Mouse (Mus musculus): ENCODE results near the gene Abr. TPM values are rescaled to one million over a fixed set of nuclear protein-coding genes. Genes with fewer than 3 reads are reported as not detected.

The Abr gene
- polyA plus RNA-seq, 1 experiment: 23.1 TPM

DNA sequence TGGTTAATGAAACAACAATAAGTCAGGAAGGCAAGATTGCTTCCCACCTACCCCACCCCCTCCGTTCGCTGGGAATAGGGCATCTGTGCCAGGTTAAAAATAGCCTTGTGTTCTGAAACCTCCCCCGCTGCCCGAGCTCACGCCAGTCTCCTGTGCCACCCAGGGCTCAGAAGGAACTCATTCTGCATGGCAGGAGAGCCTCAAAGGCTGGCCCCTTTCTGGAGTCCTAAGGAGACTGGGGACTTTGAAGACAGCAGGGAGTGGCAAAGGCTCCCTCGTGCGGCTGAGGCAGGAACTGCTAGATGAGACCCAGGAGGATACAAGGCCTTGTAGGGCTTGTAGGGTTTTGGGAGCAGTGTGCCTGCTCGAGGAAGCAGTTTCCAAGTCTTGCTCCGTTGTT lies 25.4 kb upstream of the Abr start:
- TF ChIP-seq POLR2A (IDR thresholded peaks at IDR 0.05; ENCODE audit: low read depth, low read length): no peak
- TF ChIP-seq CTCF (IDR thresholded peaks at IDR 0.05; ENCODE audit: borderline replicate concordance, insufficient read depth, low read length): peak; percentile 77
- Histone ChIP-seq H3K4me1 (ENCODE audit: control insufficient read depth, insufficient read depth, low read length) (no peaks in the 10 kb centered on the region), H3K27ac (ENCODE audit: insufficient read depth, low read length) (no peak overlapping the region), H3K4me3 (ENCODE audit: insufficient read depth, low read length) (no peak overlapping the region)

DNA sequence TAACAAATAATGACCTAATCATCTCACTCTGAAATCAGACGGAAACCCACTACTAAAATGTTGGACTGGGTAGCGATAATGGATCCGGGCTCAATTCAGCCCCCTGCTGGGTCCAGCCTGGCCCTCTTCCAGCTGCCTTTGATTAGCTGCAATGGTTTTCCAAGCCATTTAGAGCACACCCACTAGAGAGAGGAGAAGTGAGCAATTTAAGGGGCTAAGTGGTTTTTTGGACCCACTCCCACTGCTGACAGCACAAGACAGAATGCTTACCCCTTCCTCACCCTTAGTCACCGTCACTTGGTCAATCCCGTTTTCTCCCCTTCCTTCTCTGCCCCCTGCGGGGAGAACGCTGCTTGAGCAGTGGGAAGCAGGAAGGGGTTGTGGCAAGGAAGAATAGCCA lies 24.9 kb upstream of the Abr start:
- Histone ChIP-seq H3K4me3 (ENCODE audit: insufficient read depth, low read length) (no peak overlapping the region), H3K27ac (ENCODE audit: insufficient read depth, low read length) (no peak overlapping the region), H3K4me1 (ENCODE audit: control insufficient read depth, insufficient read depth, low read length) (no peaks in the 10 kb centered on the region)
- no peak for TF ChIP-seq POLR2A (IDR thresholded peaks at IDR 0.05; ENCODE audit: low read depth, low read length)
- TF ChIP-seq CTCF (IDR thresholded peaks at IDR 0.05; ENCODE audit: borderline replicate concordance, insufficient read depth, low read length): no peak

DNA sequence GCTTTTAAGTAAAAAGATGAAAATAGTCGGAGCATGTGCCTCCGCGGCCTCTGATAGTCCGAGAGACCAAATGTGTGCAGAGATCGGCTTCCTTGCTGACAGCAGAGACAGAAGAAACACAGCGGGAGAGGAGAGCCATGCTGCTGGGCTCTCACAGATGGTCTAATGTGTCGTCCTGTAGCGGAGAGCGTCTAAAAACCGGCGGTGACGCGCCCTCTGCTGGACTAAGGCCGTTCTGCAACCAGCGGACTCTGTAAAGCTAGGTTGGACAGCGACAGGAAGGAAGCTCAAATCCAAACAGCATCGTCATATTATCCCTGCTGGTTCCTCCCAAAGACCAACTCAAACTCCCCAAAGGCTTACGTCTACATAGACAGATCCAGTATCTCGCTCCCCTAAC lies 23.8 kb upstream of the Abr start:
- no peaks in the 10 kb centered on the region for H3K4me1 ChIP-seq (ENCODE audit: control insufficient read depth, insufficient read depth, low read length)
- no peak for TF ChIP-seq POLR2A (IDR thresholded peaks at IDR 0.05; ENCODE audit: low read depth, low read length)
- TF ChIP-seq CTCF (IDR thresholded peaks at IDR 0.05; ENCODE audit: borderline replicate concordance, insufficient read depth, low read length): peak; percentile 94
- H3K27ac ChIP-seq (ENCODE audit: insufficient read depth, low read length): no peak overlapping the region
- no peak overlapping the region for H3K4me3 ChIP-seq (ENCODE audit: insufficient read depth, low read length)

GRCm38 (mm10) chr11:76645036-76645435 lies 22.9 kb upstream of the Abr start:
- Histone ChIP-seq H3K4me1 (ENCODE audit: control insufficient read depth, insufficient read depth, low read length) (no peaks in the 10 kb centered on the region), H3K4me3 (ENCODE audit: insufficient read depth, low read length) (no peak overlapping the region), H3K27ac (ENCODE audit: insufficient read depth, low read length) (no peak overlapping the region)
- TF ChIP-seq POLR2A (IDR thresholded peaks at IDR 0.05; ENCODE audit: low read depth, low read length) (no peak), CTCF (IDR thresholded peaks at IDR 0.05; ENCODE audit: borderline replicate concordance, insufficient read depth, low read length) (no peak)

DNA sequence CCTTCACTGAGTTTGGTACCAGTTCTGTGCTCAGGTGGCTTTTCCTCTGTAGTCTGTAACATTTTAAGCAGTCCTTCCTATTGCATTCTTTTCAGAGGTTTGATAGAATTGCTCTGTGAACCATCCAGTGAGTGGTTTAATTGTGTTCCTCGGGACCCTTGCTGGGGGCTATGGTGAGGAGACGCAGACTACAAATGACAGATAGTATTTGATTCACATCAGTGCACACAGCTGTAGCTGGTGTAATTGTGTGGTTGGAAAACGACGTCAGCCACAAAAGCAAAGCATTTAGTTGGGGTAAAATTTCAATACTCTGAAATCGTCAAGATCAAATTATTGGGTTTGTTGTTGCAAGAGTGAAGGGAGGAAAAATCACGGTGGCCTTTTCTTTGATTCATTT lies 22.1 kb upstream of the Abr start:
- no peak overlapping the region for H3K4me3 ChIP-seq (ENCODE audit: insufficient read depth, low read length)
- TF ChIP-seq POLR2A (IDR thresholded peaks at IDR 0.05; ENCODE audit: low read depth, low read length): no peak
- TF ChIP-seq CTCF (IDR thresholded peaks at IDR 0.05; ENCODE audit: borderline replicate concordance, insufficient read depth, low read length): no peak
- no peaks in the 10 kb centered on the region for H3K4me1 ChIP-seq (ENCODE audit: control insufficient read depth, insufficient read depth, low read length)
- H3K27ac ChIP-seq (ENCODE audit: insufficient read depth, low read length): no peak overlapping the region

GRCm38 (mm10) chr11:76640231-76640630 lies 18.1 kb upstream of the Abr start:
- no peaks in the 10 kb centered on the region for H3K4me1 ChIP-seq (ENCODE audit: control insufficient read depth, insufficient read depth, low read length)
- TF ChIP-seq POLR2A (IDR thresholded peaks at IDR 0.05; ENCODE audit: low read depth, low read length) (no peak), CTCF (IDR thresholded peaks at IDR 0.05; ENCODE audit: borderline replicate concordance, insufficient read depth, low read length) (no peak)
- H3K27ac ChIP-seq (ENCODE audit: insufficient read depth, low read length): no peak overlapping the region
- no peak overlapping the region for H3K4me3 ChIP-seq (ENCODE audit: insufficient read depth, low read length)

GRCm38 (mm10) chr11:76639269-76639985 lies 17.3 kb upstream of the Abr start:
- Histone ChIP-seq H3K27ac (ENCODE audit: insufficient read depth, low read length) (no peak overlapping the region), H3K4me3 (ENCODE audit: insufficient read depth, low read length) (no peak overlapping the region), H3K4me1 (ENCODE audit: control insufficient read depth, insufficient read depth, low read length) (no peaks in the 10 kb centered on the region)
- TF ChIP-seq POLR2A (IDR thresholded peaks at IDR 0.05; ENCODE audit: low read depth, low read length) (no peak), CTCF (IDR thresholded peaks at IDR 0.05; ENCODE audit: borderline replicate concordance, insufficient read depth, low read length) (no peak)

GRCm38 (mm10) chr11:76630487-76630886 lies 8.4 kb upstream of the Abr start:
- H3K27ac ChIP-seq (ENCODE audit: insufficient read depth, low read length): no peak overlapping the region
- TF ChIP-seq CTCF (IDR thresholded peaks at IDR 0.05; ENCODE audit: borderline replicate concordance, insufficient read depth, low read length) (no peak), POLR2A (IDR thresholded peaks at IDR 0.05; ENCODE audit: low read depth, low read length) (no peak)
- H3K4me1 ChIP-seq (ENCODE audit: control insufficient read depth, insufficient read depth, low read length): no peaks in the 10 kb centered on the region
- H3K4me3 ChIP-seq (ENCODE audit: insufficient read depth, low read length): no peak overlapping the region

- H3K4me3 ChIP-seq (ENCODE audit: insufficient read depth, low read length): no peak overlapping the region
- no peaks in the 10 kb centered on the region for H3K4me1 ChIP-seq (ENCODE audit: control insufficient read depth, insufficient read depth, low read length)
- H3K27ac ChIP-seq (ENCODE audit: insufficient read depth, low read length): no peak overlapping the region
- TF ChIP-seq POLR2A (IDR thresholded peaks at IDR 0.05; ENCODE audit: low read depth, low read length) (no peak), CTCF (IDR thresholded peaks at IDR 0.05; ENCODE audit: borderline replicate concordance, insufficient read depth, low read length) (no peak)
Measured at GRCm38 (mm10) chr11:76630023-76630422, 7.9 kb upstream of the Abr start.

- no peak for TF ChIP-seq CTCF (IDR thresholded peaks at IDR 0.05; ENCODE audit: borderline replicate concordance, insufficient read depth, low read length)
- TF ChIP-seq POLR2A (IDR thresholded peaks at IDR 0.05; ENCODE audit: low read depth, low read length): no peak
- no peak overlapping the region for H3K4me3 ChIP-seq (ENCODE audit: insufficient read depth, low read length)
- H3K4me1 ChIP-seq (ENCODE audit: control insufficient read depth, insufficient read depth, low read length): no peaks in the 10 kb centered on the region
- H3K27ac ChIP-seq (ENCODE audit: insufficient read depth, low read length): no peak overlapping the region
Measured at GRCm38 (mm10) chr11:76628613-76629012, 6.5 kb upstream of the Abr start.
